Mouse (Mus musculus): ENCODE measurements around the gene Jaml. TPM values are rescaled to one million over a fixed set of nuclear protein-coding genes. Genes with fewer than 3 reads are reported as not detected.

Jaml gene
- polyA plus RNA-seq, 1 experiment from 2014 or later, result 0.60 TPM

GRCm38 (mm10) chr9:45042056-45042720 is 36.8 kb upstream of the Jaml start:
- peaks cover 8% of the 10 kb centered on the region; the same call in 1 of the 2 replicates for H3K4me1 ChIP-seq (replicated peaks; ENCODE audit: control insufficient read depth, insufficient read depth, low read length)
- peak overlapping the region; percentile 56 for H3K9ac ChIP-seq (ENCODE audit: low read length)
- peak overlapping the region; percentile 75 for H3K27ac ChIP-seq (ENCODE audit: low read length)
- no peaks in the 10 kb centered on the region for H3K9me3 ChIP-seq (ENCODE audit: control insufficient read depth, low read length)
- peaks cover 18% of the 10 kb centered on the region for H3K27me3 ChIP-seq (ENCODE audit: control insufficient read depth, insufficient read depth, low read depth, low read length)
- H3K36me3 ChIP-seq (ENCODE audit: control insufficient read depth, insufficient read depth, low read length), result 0 out of 2 replicates have a peak, but pooled peaks cover 2% of the 10 kb centered on the region
- WGBS, result 2% methylated on average over 20 of the region's 20 CpGs
- ATAC-seq (ENCODE audit: low read depth), result peak; percentile 94
- peak overlapping the region; percentile 46 for H3K4me2 ChIP-seq (ENCODE audit: low read depth, low read length)
- peak overlapping the region; percentile 46 for H3K4me3 ChIP-seq (ENCODE audit: low read length)

- 2% methylated on average over 10 of the region's 10 CpGs for WGBS
- Histone ChIP-seq H3K4me2 (ENCODE audit: low read depth, low read length) (peak overlapping the region; percentile 46), H3K4me1 (replicated peaks; ENCODE audit: control insufficient read depth, insufficient read depth, low read length) (peaks cover 8% of the 10 kb centered on the region; the same call in 1 of the 2 replicates), H3K36me3 (ENCODE audit: control insufficient read depth, insufficient read depth, low read length) (0 out of 2 replicates have a peak, but pooled peaks cover 2% of the 10 kb centered on the region), H3K9ac (ENCODE audit: low read length) (peak overlapping the region; percentile 56), H3K4me3 (ENCODE audit: low read length) (peak overlapping the region; percentile 46), H3K27ac (ENCODE audit: low read length) (peak overlapping the region; percentile 75), H3K27me3 (ENCODE audit: control insufficient read depth, insufficient read depth, low read depth, low read length) (peaks cover 18% of the 10 kb centered on the region), H3K9me3 (ENCODE audit: control insufficient read depth, low read length) (no peaks in the 10 kb centered on the region)
- 0 out of 2 replicates have a peak, but pooled peaks have one; percentile 23 for ATAC-seq (ENCODE audit: low read depth)
Measured at GRCm38 (mm10) chr9:45042947-45043346, 36.0 kb upstream of the Jaml start.

- no peak overlapping the region for H3K9ac ChIP-seq (ENCODE audit: low read length)
- 0 out of 2 replicates have a peak, but pooled peaks cover 2% of the 10 kb centered on the region for H3K36me3 ChIP-seq (ENCODE audit: control insufficient read depth, insufficient read depth, low read length)
- H3K27me3 ChIP-seq (ENCODE audit: control insufficient read depth, insufficient read depth, low read depth, low read length), result peaks cover 8% of the 10 kb centered on the region; the same call in 1 of the 2 replicates
- 79% methylated on average over 16 of the region's 16 CpGs for WGBS
- no peaks in the 10 kb centered on the region for H3K4me1 ChIP-seq (replicated peaks; ENCODE audit: control insufficient read depth, insufficient read depth, low read length)
- H3K4me2 ChIP-seq (ENCODE audit: low read depth, low read length), result no peak overlapping the region
- no peak overlapping the region for H3K4me3 ChIP-seq (ENCODE audit: low read length)
- no peaks in the 10 kb centered on the region for H3K9me3 ChIP-seq (ENCODE audit: control insufficient read depth, low read length)
- H3K27ac ChIP-seq (ENCODE audit: low read length), result no peak overlapping the region
- ATAC-seq (ENCODE audit: low read depth), result no peak
Measured at GRCm38 (mm10) chr9:45046973-45047372, 32.0 kb upstream of the Jaml start.

- 23% methylated on average over 4 of the region's 4 CpGs for WGBS
- Histone ChIP-seq H3K9ac (ENCODE audit: low read length) (no peak overlapping the region), H3K4me2 (ENCODE audit: low read depth, low read length) (no peak overlapping the region), H3K4me3 (ENCODE audit: low read length) (no peak overlapping the region), H3K9me3 (ENCODE audit: control insufficient read depth, low read length) (no peaks in the 10 kb centered on the region), H3K27ac (ENCODE audit: low read length) (no peak overlapping the region), H3K4me1 (replicated peaks; ENCODE audit: control insufficient read depth, insufficient read depth, low read length) (no peaks in the 10 kb centered on the region), H3K36me3 (ENCODE audit: control insufficient read depth, insufficient read depth, low read length) (0 out of 2 replicates have a peak, but pooled peaks cover 2% of the 10 kb centered on the region), H3K27me3 (ENCODE audit: control insufficient read depth, insufficient read depth, low read depth, low read length) (no peaks in the 10 kb centered on the region; the same call in 1 of the 2 replicates)
- no peak for ATAC-seq (ENCODE audit: low read depth)
Measured at GRCm38 (mm10) chr9:45048511-45048910, 30.5 kb upstream of the Jaml start.

- no peak for ATAC-seq (ENCODE audit: low read depth)
- WGBS, result 86% methylated on average over 1 of the region's 1 CpGs
- Histone ChIP-seq H3K4me1 (replicated peaks; ENCODE audit: control insufficient read depth, insufficient read depth, low read length) (no peaks in the 10 kb centered on the region), H3K9ac (ENCODE audit: low read length) (no peak overlapping the region), H3K4me3 (ENCODE audit: low read length) (no peak overlapping the region), H3K9me3 (ENCODE audit: control insufficient read depth, low read length) (no peaks in the 10 kb centered on the region), H3K27me3 (ENCODE audit: control insufficient read depth, insufficient read depth, low read depth, low read length) (no peaks in the 10 kb centered on the region), H3K36me3 (ENCODE audit: control insufficient read depth, insufficient read depth, low read length) (0 out of 2 replicates have a peak, but pooled peaks cover 2% of the 10 kb centered on the region), H3K27ac (ENCODE audit: low read length) (no peak overlapping the region), H3K4me2 (ENCODE audit: low read depth, low read length) (no peak overlapping the region)
Measured at GRCm38 (mm10) chr9:45049731-45050130, 29.3 kb upstream of the Jaml start.

- H3K9ac ChIP-seq (ENCODE audit: low read length), result no peak overlapping the region
- H3K27ac ChIP-seq (ENCODE audit: low read length), result no peak overlapping the region
- H3K9me3 ChIP-seq (ENCODE audit: control insufficient read depth, low read length), result no peaks in the 10 kb centered on the region
- H3K4me3 ChIP-seq (ENCODE audit: low read length), result no peak overlapping the region
- 73% methylated on average over 2 of the region's 2 CpGs for WGBS
- no peak for ATAC-seq (ENCODE audit: low read depth)
- no peaks in the 10 kb centered on the region for H3K4me1 ChIP-seq (replicated peaks; ENCODE audit: control insufficient read depth, insufficient read depth, low read length)
- no peaks in the 10 kb centered on the region for H3K27me3 ChIP-seq (ENCODE audit: control insufficient read depth, insufficient read depth, low read depth, low read length)
- H3K4me2 ChIP-seq (ENCODE audit: low read depth, low read length), result no peak overlapping the region
- no peaks in the 10 kb centered on the region for H3K36me3 ChIP-seq (ENCODE audit: control insufficient read depth, insufficient read depth, low read length)
Measured at GRCm38 (mm10) chr9:45050301-45050700, 28.7 kb upstream of the Jaml start.

GRCm38 (mm10) chr9:45055082-45055713 is 23.8 kb upstream of the Jaml start, which contains the start of gene Mpzl3:
Mpzl3 (plus strand) TSS chr9:45055186.
- Histone ChIP-seq H3K4me3 (ENCODE audit: low read length) (peak within 1 kb of the TSS; percentile 67), H3K9me3 (ENCODE audit: control insufficient read depth, low read length) (no peaks in the 10 kb centered on the region), H3K4me1 (replicated peaks; ENCODE audit: control insufficient read depth, insufficient read depth, low read length) (no peaks in the 10 kb centered on the region), H3K27me3 (ENCODE audit: control insufficient read depth, insufficient read depth, low read depth, low read length) (peaks cover 2% of the 10 kb centered on the region; the same call in 1 of the 2 replicates), H3K27ac (ENCODE audit: low read length) (peak within 1 kb of the TSS; percentile 91), H3K9ac (ENCODE audit: low read length) (peak within 1 kb of the TSS; percentile 65), H3K4me2 (ENCODE audit: low read depth, low read length) (peak within 1 kb of the TSS; percentile 77), H3K36me3 (ENCODE audit: control insufficient read depth, insufficient read depth, low read length) (no peaks in the 10 kb centered on the region)
- ATAC-seq (ENCODE audit: low read depth), result peak; percentile 94
- under 1% methylated on average over 33 of the region's 33 CpGs for WGBS

- Histone ChIP-seq H3K27me3 (ENCODE audit: control insufficient read depth, insufficient read depth, low read depth, low read length) (peaks cover 2% of the 10 kb centered on the region; the same call in 1 of the 2 replicates), H3K4me1 (replicated peaks; ENCODE audit: control insufficient read depth, insufficient read depth, low read length) (no peaks in the 10 kb centered on the region), H3K9ac (ENCODE audit: low read length) (no peak overlapping the region), H3K4me2 (ENCODE audit: low read depth, low read length) (no peak overlapping the region), H3K4me3 (ENCODE audit: low read length) (no peak overlapping the region), H3K36me3 (ENCODE audit: control insufficient read depth, insufficient read depth, low read length) (no peaks in the 10 kb centered on the region), H3K27ac (ENCODE audit: low read length) (no peak overlapping the region), H3K9me3 (ENCODE audit: control insufficient read depth, low read length) (no peaks in the 10 kb centered on the region)
- no peak for ATAC-seq (ENCODE audit: low read depth)
- WGBS, result 32% methylated on average over 5 of the region's 5 CpGs
Measured at GRCm38 (mm10) chr9:45058304-45058940, 20.6 kb upstream of the Jaml start.

- WGBS, result 34% methylated on average over 7 of the region's 7 CpGs
- H3K9me3 ChIP-seq (ENCODE audit: control insufficient read depth, low read length), result no peaks in the 10 kb centered on the region
- ATAC-seq (ENCODE audit: low read depth), result no peak
- no peak overlapping the region for H3K4me3 ChIP-seq (ENCODE audit: low read length)
- H3K36me3 ChIP-seq (ENCODE audit: control insufficient read depth, insufficient read depth, low read length), result no peaks in the 10 kb centered on the region
- H3K27me3 ChIP-seq (ENCODE audit: control insufficient read depth, insufficient read depth, low read depth, low read length), result peaks cover 2% of the 10 kb centered on the region; the same call in 1 of the 2 replicates
- no peak overlapping the region for H3K9ac ChIP-seq (ENCODE audit: low read length)
- H3K27ac ChIP-seq (ENCODE audit: low read length), result no peak overlapping the region
- H3K4me1 ChIP-seq (replicated peaks; ENCODE audit: control insufficient read depth, insufficient read depth, low read length), result no peaks in the 10 kb centered on the region
- no peak overlapping the region for H3K4me2 ChIP-seq (ENCODE audit: low read depth, low read length)
Measured at GRCm38 (mm10) chr9:45060151-45060550, 18.8 kb upstream of the Jaml start.
